Mouse (Mus musculus): Measurements from ENCODE around the gene Vsx2.

DNA sequence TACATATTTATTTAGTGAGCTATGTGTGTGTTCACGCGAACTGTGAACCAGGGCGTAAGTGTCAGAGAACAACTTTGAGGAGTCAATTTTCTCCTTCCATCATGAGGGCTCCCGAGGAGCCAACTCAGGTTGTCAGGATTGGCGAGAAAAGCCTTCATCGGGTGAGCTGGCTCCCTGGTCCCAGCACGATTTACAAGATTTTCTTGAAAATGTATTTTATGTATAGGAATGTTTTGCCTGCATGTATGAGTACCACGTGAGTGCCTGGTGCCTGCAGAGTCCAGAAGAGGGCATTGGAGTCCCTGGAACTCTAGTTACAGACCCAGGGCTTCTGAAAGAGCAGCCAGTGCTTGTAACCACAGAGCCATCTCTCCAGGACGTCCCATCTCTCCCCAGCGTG, 48.1 kb downstream of the Vsx2 start:
- TF ChIP-seq CTCF (IDR thresholded peaks at IDR 0.05; ENCODE audit: borderline replicate concordance, insufficient read depth, low read depth, low read length) (no peak), POLR2A (IDR thresholded peaks at IDR 0.05; ENCODE audit: borderline replicate concordance, insufficient read depth, low read length) (no peak)

All from cerebellum, adult 2 months (tissue).